Mouse (Mus musculus) hindbrain, embryonic 13.5 days (tissue): ENCODE measurements around the gene 2310011J03Rik. TPM values are rescaled to one million over a fixed set of nuclear protein-coding genes. Genes with fewer than 3 reads are reported as not detected.

Experiments
- ATAC-seq: fragments of 200-750 bp; cut with Nextera tagmentation; 2 replicates; pipeline ENCODE4 v1.8.0; 2017; ENCODE audit warnings: moderate TSS enrichment; ENCODE audit not compliant: low FRiP score
- H3K27ac ChIP-seq: fragments of 300-500 bp; sonication (generic); 2 replicates; pipeline ENCODE4 v1.5.1; 2015; ENCODE audit warnings: inconsistent platforms, mild to moderate bottlenecking, moderate library complexity
- H3K27me3 ChIP-seq: fragments of 300-500 bp; sonication (generic); 2 replicates; pipeline ENCODE4 v1.6.1; 2015; ENCODE audit warnings: mild to moderate bottlenecking, inconsistent platforms
- H3K36me3 ChIP-seq: fragments of 300-500 bp; sonication (generic); 2 replicates; pipeline ENCODE4 v1.6.1; 2015; ENCODE audit warnings: mild to moderate bottlenecking, inconsistent platforms
- H3K4me1 ChIP-seq: fragments of 300-500 bp; sonication (generic); replicated peaks from 2 replicates; pipeline ENCODE4 v1.6.1; 2015; ENCODE audit warnings: inconsistent platforms
- H3K4me2 ChIP-seq: fragments of 300-500 bp; sonication (generic); 2 replicates; pipeline ENCODE4 v1.6.1; 2015; ENCODE audit warnings: inconsistent platforms, mild to moderate bottlenecking, moderate library complexity
- H3K4me3 ChIP-seq: fragments of 300-500 bp; sonication (generic); 2 replicates; pipeline ENCODE4 v1.5.1; 2015; ENCODE audit warnings: mild to moderate bottlenecking, inconsistent platforms
- H3K9ac ChIP-seq: fragments of 300-500 bp; sonication (generic); 2 replicates; pipeline ENCODE4 v1.6.1; 2015; ENCODE audit warnings: mild to moderate bottlenecking, inconsistent platforms
- H3K9me3 ChIP-seq: fragments of 300-500 bp; sonication (generic); 2 replicates; pipeline ENCODE4 v1.6.1; 2016; ENCODE audit warnings: inconsistent platforms
- WGBS: fragments of 180-500 bp; shearing (Covaris S2); methylation state at CpG from one replicate; pipeline ENCODE4 v1.1.7; 2015; 5-methylcytosine and 5-hydroxymethylcytosine counted together
- polyA plus RNA-seq: library from polyadenylated mRNA; unstranded; fragments of >200 nt; fragmentation: Nextera tagmentation; extraction: Ambion mirVana; gene quantifications from 2 replicates; pipeline ENCODE4 v1.2.1, GENCODE M21; 2015

The 2310011J03Rik gene
- polyA plus RNA-seq, 1 experiment from 2014 or later: 28.5 TPM

GRCm38 (mm10) chr10:80311560-80311959 is 8.8 kb downstream of the 2310011J03Rik start:
- Histone ChIP-seq H3K4me2 (no peak overlapping the region), H3K9me3 (no peaks in the 10 kb centered on the region), H3K27me3 (peaks cover 3% of the 10 kb centered on the region; the same call in 1 of the 2 replicates), H3K9ac (no peak overlapping the region), H3K4me1 (peaks cover 59% of the 10 kb centered on the region), H3K4me3 (no peak overlapping the region), H3K27ac (no peak overlapping the region), H3K36me3 (peaks cover 100% of the 10 kb centered on the region)
- no peak for ATAC-seq
- WGBS: 88% methylated on average over 16 of the region's 16 CpGs

GRCm38 (mm10) chr10:80304862-80305261 is 15.5 kb downstream of the 2310011J03Rik start:
- Histone ChIP-seq H3K4me3 (peak overlapping the region; percentile 15), H3K9me3 (no peaks in the 10 kb centered on the region), H3K27ac (no peak overlapping the region), H3K4me1 (peaks cover 75% of the 10 kb centered on the region), H3K36me3 (peaks cover 80% of the 10 kb centered on the region), H3K4me2 (peak overlapping the region; percentile 46), H3K27me3 (no peaks in the 10 kb centered on the region), H3K9ac (peak overlapping the region; percentile 58)
- ATAC-seq: no peak
- WGBS: 25% methylated on average over 25 of the region's 25 CpGs

GRCm38 (mm10) chr10:80304458-80304857 is 15.9 kb downstream of the 2310011J03Rik start:
- Histone ChIP-seq H3K4me1 (peaks cover 78% of the 10 kb centered on the region), H3K4me3 (peak overlapping the region; percentile 15)

GRCm38 (mm10) chr10:80302471-80302881 is 17.9 kb downstream of the 2310011J03Rik start:
- Histone ChIP-seq H3K9ac (peak overlapping the region; percentile 99), H3K27ac (peak overlapping the region; percentile 97), H3K36me3 (peaks cover 56% of the 10 kb centered on the region), H3K4me3 (peak overlapping the region; percentile 69), H3K27me3 (no peaks in the 10 kb centered on the region), H3K9me3 (no peaks in the 10 kb centered on the region), H3K4me1 (peaks cover 86% of the 10 kb centered on the region), H3K4me2 (peak overlapping the region; percentile 98)
- WGBS: 6% methylated on average over 9 of the region's 9 CpGs
- no peak; the same call in 1 of the 2 replicates for ATAC-seq

More at GRCm38 (mm10) chr10:80304458-80304857, 15.9 kb downstream of the 2310011J03Rik start:
- no peak for ATAC-seq
- WGBS: 32% methylated on average over 12 of the region's 12 CpGs
- Histone ChIP-seq H3K9me3 (no peaks in the 10 kb centered on the region), H3K27me3 (no peaks in the 10 kb centered on the region), H3K36me3 (peaks cover 76% of the 10 kb centered on the region), H3K27ac (no peak overlapping the region), H3K9ac (peak overlapping the region; percentile 58), H3K4me2 (peak overlapping the region; percentile 46)

- H3K4me2 ChIP-seq: peak overlapping the region; percentile 98
- ATAC-seq: no peak
- H3K4me3 ChIP-seq: peak overlapping the region; percentile 69
- H3K9ac ChIP-seq: peak overlapping the region; percentile 99
- H3K27ac ChIP-seq: peak overlapping the region; percentile 97
- peaks cover 52% of the 10 kb centered on the region for H3K36me3 ChIP-seq
- no peaks in the 10 kb centered on the region for H3K27me3 ChIP-seq
- 44% methylated on average over 5 of the region's 5 CpGs for WGBS
- no peaks in the 10 kb centered on the region for H3K9me3 ChIP-seq
- peaks cover 86% of the 10 kb centered on the region for H3K4me1 ChIP-seq
Measured at GRCm38 (mm10) chr10:80302082-80302355, 18.3 kb downstream of the 2310011J03Rik start.

- peak; percentile 15; the same call in 1 of the 2 replicates for ATAC-seq
- no peaks in the 10 kb centered on the region for H3K27me3 ChIP-seq
- H3K9me3 ChIP-seq: no peaks in the 10 kb centered on the region
- H3K4me2 ChIP-seq: peak overlapping the region; percentile 98
- 55% methylated on average over 10 of the region's 10 CpGs for WGBS
- peak overlapping the region; percentile 97 for H3K27ac ChIP-seq
- peaks cover 89% of the 10 kb centered on the region for H3K4me1 ChIP-seq
- H3K9ac ChIP-seq: peak overlapping the region; percentile 99
- H3K4me3 ChIP-seq: peak overlapping the region; percentile 69
- H3K36me3 ChIP-seq: peaks cover 46% of the 10 kb centered on the region
Measured at GRCm38 (mm10) chr10:80301256-80302081, 18.9 kb downstream of the 2310011J03Rik start.

- Histone ChIP-seq H3K27ac (peak overlapping the region; percentile 97), H3K36me3 (peaks cover 39% of the 10 kb centered on the region)
- 6% methylated on average over 11 of the region's 11 CpGs for WGBS
Measured at GRCm38 (mm10) chr10:80300672-80301181, 19.6 kb downstream of the 2310011J03Rik start.

GRCm38 (mm10) chr10:80299824-80300223 is 20.5 kb downstream of the 2310011J03Rik start:
- H3K27ac ChIP-seq: peak overlapping the region; percentile 97
- 30% methylated on average over 10 of the region's 10 CpGs for WGBS
- H3K36me3 ChIP-seq: peaks cover 33% of the 10 kb centered on the region
- peak overlapping the region; percentile 69 for H3K4me3 ChIP-seq
- no peak for ATAC-seq
- no peaks in the 10 kb centered on the region for H3K27me3 ChIP-seq
- H3K9me3 ChIP-seq: no peaks in the 10 kb centered on the region
- H3K4me1 ChIP-seq: peaks cover 89% of the 10 kb centered on the region
- peak overlapping the region; percentile 99 for H3K9ac ChIP-seq
- H3K4me2 ChIP-seq: peak overlapping the region; percentile 98

More at GRCm38 (mm10) chr10:80300672-80301181, 19.6 kb downstream of the 2310011J03Rik start:
- H3K27me3 ChIP-seq: no peaks in the 10 kb centered on the region
- H3K4me3 ChIP-seq: peak overlapping the region; percentile 69
- peak overlapping the region; percentile 98 for H3K4me2 ChIP-seq
- peaks cover 89% of the 10 kb centered on the region for H3K4me1 ChIP-seq
- H3K9ac ChIP-seq: peak overlapping the region; percentile 99
- ATAC-seq: peak; percentile 85
- no peaks in the 10 kb centered on the region for H3K9me3 ChIP-seq

GRCm38 (mm10) chr10:80299301-80299700 is 21.0 kb downstream of the 2310011J03Rik start:
- peak overlapping the region; percentile 97 for H3K27ac ChIP-seq
- peak overlapping the region; percentile 69 for H3K4me3 ChIP-seq
- ATAC-seq: no peak
- H3K27me3 ChIP-seq: no peaks in the 10 kb centered on the region
- H3K36me3 ChIP-seq: peaks cover 33% of the 10 kb centered on the region
- WGBS: 6% methylated on average over 12 of the region's 15 CpGs
- H3K9me3 ChIP-seq: no peaks in the 10 kb centered on the region
- H3K4me2 ChIP-seq: peak overlapping the region; percentile 98
- H3K4me1 ChIP-seq: peaks cover 89% of the 10 kb centered on the region
- peak overlapping the region; percentile 99 for H3K9ac ChIP-seq

- WGBS: 2% methylated on average over 26 of the region's 26 CpGs
- H3K9ac ChIP-seq: peak overlapping the region; percentile 99
- peak overlapping the region; percentile 98 for H3K4me2 ChIP-seq
- H3K27me3 ChIP-seq: no peaks in the 10 kb centered on the region
- peak overlapping the region; percentile 69 for H3K4me3 ChIP-seq
- H3K36me3 ChIP-seq: peaks cover 33% of the 10 kb centered on the region
- ATAC-seq: peak; percentile 72
- H3K4me1 ChIP-seq: peaks cover 89% of the 10 kb centered on the region
- H3K27ac ChIP-seq: peak overlapping the region; percentile 97
- no peaks in the 10 kb centered on the region for H3K9me3 ChIP-seq
Measured at GRCm38 (mm10) chr10:80298571-80299281, 21.6 kb downstream of the 2310011J03Rik start.

GRCm38 (mm10) chr10:80297526-80298133 is 22.7 kb downstream of the 2310011J03Rik start:
- H3K4me3 ChIP-seq: no peak overlapping the region; the same call in 1 of the 2 replicates
- ATAC-seq: no peak
- H3K9ac ChIP-seq: peak overlapping the region; percentile 99
- H3K9me3 ChIP-seq: no peaks in the 10 kb centered on the region
- H3K27ac ChIP-seq: peak overlapping the region; percentile 97
- H3K36me3 ChIP-seq: peaks cover 28% of the 10 kb centered on the region
- peak overlapping the region; percentile 98 for H3K4me2 ChIP-seq
- peaks cover 88% of the 10 kb centered on the region for H3K4me1 ChIP-seq
- WGBS: 66% methylated on average over 8 of the region's 8 CpGs
- no peaks in the 10 kb centered on the region for H3K27me3 ChIP-seq

GRCm38 (mm10) chr10:80296824-80297223 is 23.5 kb downstream of the 2310011J03Rik start:
- Histone ChIP-seq H3K4me3 (peak overlapping the region; percentile 53), H3K27ac (peak overlapping the region; percentile 97), H3K36me3 (peaks cover 20% of the 10 kb centered on the region), H3K9ac (peak overlapping the region; percentile 99), H3K4me2 (peak overlapping the region; percentile 98), H3K27me3 (no peaks in the 10 kb centered on the region), H3K4me1 (peaks cover 83% of the 10 kb centered on the region), H3K9me3 (no peaks in the 10 kb centered on the region)
- ATAC-seq: no peak
- 80% methylated on average over 5 of the region's 5 CpGs for WGBS
